Mouse (Mus musculus) CH12.LX (cell line): ENCODE measurements around the gene Gramd2. TPM values are rescaled to one million over a fixed set of nuclear protein-coding genes. Genes with fewer than 3 reads are reported as not detected.

Experiments
- DNase-seq: peaks from one replicate; pipeline ENCODE4 v3.0.0-alpha.2; 2013; ENCODE audit errors: extremely low read depth
- H3K27ac ChIP-seq: 2 replicates; pipeline ENCODE4 v1.5.1; 2012; ENCODE audit warnings: low read depth, mild to moderate bottlenecking, control low read depth, moderate library complexity; ENCODE audit not compliant: insufficient read depth
- H3K27me3 ChIP-seq: replicated peaks from 2 replicates; pipeline ENCODE3; 2012; ENCODE audit warnings: inconsistent platforms
- H3K36me3 ChIP-seq, 2 experiments: replicated peaks in 1 of 2; 2 replicates each; pipeline versions ENCODE3 to v1.6.1; 2012; ENCODE audit warnings: inconsistent platforms in 1 of 2, low read length in 1 of 2, mild to moderate bottlenecking in 1 of 2, mixed read lengths in 1 of 2, moderate library complexity in 1 of 2; ENCODE audit not compliant: control insufficient read depth in 1 of 2, insufficient read depth in 1 of 2
- H3K4me1 ChIP-seq, 2 experiments: 2 replicates each; pipeline ENCODE4 v1.6.1; 2012; ENCODE audit warnings: inconsistent platforms in 1 of 2, moderate library complexity in 1 of 2; ENCODE audit not compliant: insufficient read depth in 2 of 2, control insufficient read depth in 1 of 2
- H3K4me2 ChIP-seq: 2 replicates; pipeline ENCODE4 v1.6.1; 2012; ENCODE audit warnings: low read depth, mild to moderate bottlenecking, control low read depth; ENCODE audit not compliant: poor library complexity, insufficient read depth, severe bottlenecking
- H3K4me3 ChIP-seq, 3 experiments: fragments of 150-350 bp in 1 of 3; sonication (generic) in 1 of 3; replicated peaks in 1 of 3; 2 replicates each; pipeline versions ENCODE3 to v1.5.1; 2011 to 2012; ENCODE audit warnings: low read depth in 2 of 3, low read length in 2 of 3, mild to moderate bottlenecking in 2 of 3, moderate library complexity in 2 of 3, control low read depth in 1 of 3, improper control_type of control experiment in 1 of 3, inconsistent platforms in 1 of 3, mixed read lengths in 1 of 3; ENCODE audit not compliant: poor library complexity in 1 of 3
- H3K79me2 ChIP-seq: replicated peaks from 2 replicates; pipeline ENCODE4 v1.6.1; 2012; ENCODE audit warnings: mild to moderate bottlenecking, moderate library complexity; ENCODE audit not compliant: control insufficient read depth, poor library complexity, insufficient read depth, severe bottlenecking; ENCODE audit errors: extremely low read depth
- H3K9ac ChIP-seq: 2 replicates; pipeline ENCODE4 v1.6.1; 2012; ENCODE audit warnings: low read depth, mild to moderate bottlenecking, control low read depth, moderate library complexity; ENCODE audit not compliant: insufficient read depth
- H3K9me3 ChIP-seq: replicated peaks from 2 replicates; pipeline ENCODE3; 2012; ENCODE audit warnings: low read length, inconsistent platforms, mixed read lengths
- CHD1 ChIP-seq: IDR thresholded peaks from 2 replicates; pipeline ENCODE4 v1.6.1; 2012; ENCODE audit warnings: low read depth, low read length, improper control_type of control experiment, inconsistent platforms
- CTCF ChIP-seq, 2 experiments: IDR thresholded peaks in 1 of 2; conservative IDR thresholded peaks in 1 of 2; 2 replicates each; pipeline ENCODE4 v1.5.1; 2011 to 2012; ENCODE audit warnings: low read depth in 2 of 2, low read length in 2 of 2, improper control_type of control experiment in 1 of 2, inconsistent platforms in 1 of 2, mild to moderate bottlenecking in 1 of 2, moderate library complexity in 1 of 2
- E2F4 ChIP-seq: IDR thresholded peaks from 2 replicates; pipeline ENCODE4 v1.6.1; 2011; ENCODE audit warnings: low read depth, low read length, improper control_type of control experiment; ENCODE audit not compliant: insufficient replicate concordance
- ELF1 ChIP-seq: IDR thresholded peaks from 2 replicates; pipeline ENCODE4 v1.6.1; 2014; ENCODE audit warnings: low read depth, mild to moderate bottlenecking, inconsistent platforms, low read length, improper control_type of control experiment
- HCFC1 ChIP-seq: IDR thresholded peaks from 2 replicates; pipeline ENCODE4 v1.6.1; 2012; ENCODE audit warnings: low read depth, mild to moderate bottlenecking, inconsistent platforms, low read length, improper control_type of control experiment
- IRF4 ChIP-seq: IDR thresholded peaks from 2 replicates; pipeline ENCODE4 v1.6.1; 2014; ENCODE audit warnings: low read depth, mild to moderate bottlenecking, inconsistent platforms, low read length, improper control_type of control experiment
- JUND ChIP-seq: conservative IDR thresholded peaks from 2 replicates; pipeline ENCODE4 v1.6.1; 2011; ENCODE audit warnings: low read depth, low read length, improper control_type of control experiment
- KAT2A ChIP-seq: IDR thresholded peaks from 2 replicates; pipeline ENCODE4 v1.6.1; 2012; ENCODE audit warnings: low read length, improper control_type of control experiment, inconsistent platforms; ENCODE audit not compliant: insufficient replicate concordance
- MAFK ChIP-seq: IDR thresholded peaks from 2 replicates; pipeline ENCODE4 v1.6.1; 2011; ENCODE audit warnings: low read length, improper control_type of control experiment; ENCODE audit not compliant: insufficient replicate concordance
- MAX ChIP-seq: IDR thresholded peaks from 2 replicates; pipeline ENCODE4 v1.6.1; 2011; ENCODE audit warnings: low read length, improper control_type of control experiment
- MAZ ChIP-seq: IDR thresholded peaks from 2 replicates; pipeline ENCODE4 v1.6.1; 2012; ENCODE audit warnings: low read depth, mild to moderate bottlenecking, inconsistent platforms, low read length, improper control_type of control experiment, moderate library complexity
- MXI1 ChIP-seq: IDR thresholded peaks from 2 replicates; pipeline ENCODE4 v1.6.1; 2011; ENCODE audit warnings: mild to moderate bottlenecking, low read depth, low read length, improper control_type of control experiment
- NELFE ChIP-seq: IDR thresholded peaks from 2 replicates; pipeline ENCODE4 v1.6.1; 2011; ENCODE audit warnings: low read depth, low read length, improper control_type of control experiment
- POLR2A ChIP-seq: IDR thresholded peaks from 2 replicates; pipeline ENCODE4 v1.6.1; 2011; ENCODE audit warnings: low read depth, mild to moderate bottlenecking, improper control_type of control experiment, low read length
- POLR2AphosphoS2 ChIP-seq: IDR thresholded peaks from 2 replicates; pipeline ENCODE4 v1.6.1; 2011; ENCODE audit warnings: low read depth, low read length, improper control_type of control experiment
- RAD21 ChIP-seq: IDR thresholded peaks from 2 replicates; pipeline ENCODE4 v1.6.1; 2011; ENCODE audit warnings: low read depth, mild to moderate bottlenecking, low read length, improper control_type of control experiment, moderate library complexity
- RCOR1 ChIP-seq: conservative IDR thresholded peaks from 2 replicates; pipeline ENCODE4 v1.6.1; 2012; ENCODE audit warnings: low read depth, mild to moderate bottlenecking, inconsistent platforms, low read length, improper control_type of control experiment
- SIN3A ChIP-seq: IDR thresholded peaks from 2 replicates; pipeline ENCODE4 v1.6.1; 2012; ENCODE audit warnings: low read length, improper control_type of control experiment, inconsistent platforms
- SMC3 ChIP-seq: IDR thresholded peaks from 2 replicates; pipeline ENCODE4 v1.6.1; 2011; ENCODE audit warnings: low read depth, low read length, improper control_type of control experiment
- TBP ChIP-seq: conservative IDR thresholded peaks from 2 replicates; pipeline ENCODE4 v1.6.1; 2011; ENCODE audit warnings: low read depth, low read length, improper control_type of control experiment
- UBTF ChIP-seq: IDR thresholded peaks from 2 replicates; pipeline ENCODE4 v1.6.1; 2012; ENCODE audit warnings: low read depth, mild to moderate bottlenecking, inconsistent platforms, low read length, improper control_type of control experiment, moderate library complexity
- USF1 ChIP-seq: IDR thresholded peaks from 2 replicates; pipeline ENCODE4 v1.6.1; 2014; ENCODE audit warnings: low read depth, mild to moderate bottlenecking, inconsistent platforms, low read length, improper control_type of control experiment
- ZC3H11A ChIP-seq: IDR thresholded peaks from 2 replicates; pipeline ENCODE4 v1.6.1; 2012; ENCODE audit warnings: low read depth, mild to moderate bottlenecking, inconsistent platforms, low read length, improper control_type of control experiment
- ZKSCAN1 ChIP-seq: IDR thresholded peaks from 2 replicates; pipeline ENCODE4 v1.6.1; 2012; ENCODE audit warnings: low read depth, inconsistent platforms, low read length, improper control_type of control experiment, borderline replicate concordance
- ZMIZ1 ChIP-seq: IDR thresholded peaks from 2 replicates; pipeline ENCODE4 v1.6.1; 2012; ENCODE audit warnings: low read depth, mild to moderate bottlenecking, inconsistent platforms, low read length, improper control_type of control experiment
- ZNF384 ChIP-seq: IDR thresholded peaks from 2 replicates; pipeline ENCODE4 v1.6.1; 2012; ENCODE audit warnings: low read depth, low read length, improper control_type of control experiment, inconsistent platforms
- dilution Hi-C: fragments of 300-500 bp; cut with MboI; formaldehyde crosslinking; loops from 2 replicates; pipeline ENCODE4 v1.14.3; 2020; ENCODE audit warnings: low sequenced_read_pairs; ENCODE audit not compliant: extremely low pct_unique_long_range_greater_than_20kb, extremely low pct_ligation_motif_present
- in situ Hi-C: fragments of 300-500 bp; cut with MboI; formaldehyde crosslinking; loops from 3 replicates; pipeline ENCODE4 v1.14.3; 2019; ENCODE audit warnings: low sequenced_read_pairs, low pct_ligation_motif_present, low pct_unique_long_range_greater_than_20kb, mixed read lengths
- polyA plus RNA-seq: library from polyadenylated mRNA; unstranded; fragments of >175 nt; gene quantifications from 2 replicates; pipeline ENCODE4 v1.2.1, GENCODE M21; 2012; ENCODE audit warnings: low read depth; ENCODE audit not compliant: insufficient read length
- total RNA-seq, 2 experiments: library from RNA; depleted of rRNA; stranded (reverse); fragments of 300-350 nt in 1 of 2; fragments of >200 nt in 1 of 2; gene quantifications; 2 replicates each; pipeline ENCODE4 v1.2.3; 2012 to 2014

Gramd2 gene
- total and polyA plus RNA-seq, 3 experiments: 0.61 TPM; not detected in 2

GRCm38 (mm10) chr9:59696381-59696780, 16.4 kb downstream of the Gramd2 start:
- in situ Hi-C loops: no loop called here
- Histone ChIP-seq H3K27me3 (peaks cover 8% of the 10 kb centered on the region), H3K9ac (no peak overlapping the region), H3K4me2 (no peak overlapping the region), H3K27ac (no peak overlapping the region), H3K4me1 (0 out of 4 replicates have a peak, but pooled peaks cover 0 to 4% of the 10 kb centered on the region in 2 experiments), H3K9me3 (no peaks in the 10 kb centered on the region)
- dilution Hi-C loops: no loop called here
- TF ChIP-seq ZC3H11A (no peak), ELF1 (no peak), HCFC1 (no peak), ZMIZ1 (no peak), MAX (no peak), POLR2AphosphoS2 (no peak), MAZ (no peak), ZKSCAN1 (no peak), SMC3 (no peak), POLR2A (no peak), NELFE (no peak), RAD21 (no peak), UBTF (no peak), TBP (no peak)
- TF ChIP-seq, all 38 proteins: peak for 0
- Histone ChIP-seq H3K4me3 (no peak overlapping the region), H3K79me2 (no peaks in the 10 kb centered on the region), H3K36me3 (no peaks in the 10 kb centered on the region)
- no peak for DNase-seq

GRCm38 (mm10) chr9:59701094-59701493, 21.1 kb downstream of the Gramd2 start:
- Histone ChIP-seq H3K9me3 (no peaks in the 10 kb centered on the region), H3K27ac (no peak overlapping the region), H3K36me3 (no peaks in the 10 kb centered on the region), H3K4me3 (no peak overlapping the region), H3K4me1 (peaks cover under 1 to 13% of the 10 kb centered on the region in 2 experiments; a peak in 3 of 4 replicates), H3K79me2 (no peaks in the 10 kb centered on the region), H3K4me2 (no peak overlapping the region), H3K9ac (no peak overlapping the region), H3K27me3 (peaks cover 8% of the 10 kb centered on the region)
- dilution Hi-C loops (no loop called here), in situ Hi-C loops (no loop called here)
- DNase-seq: no peak
- no peak for TF ChIP-seq POLR2A
- no peak for TF ChIP-seq MAZ
- TF ChIP-seq UBTF: no peak
- no peak for TF ChIP-seq SIN3A
- no peak for TF ChIP-seq USF1
- no peak for TF ChIP-seq CHD1
- no peak for TF ChIP-seq HCFC1
- TF ChIP-seq E2F4: no peak
- no peak for TF ChIP-seq JUND
- TF ChIP-seq KAT2A: no peak
- no peak for TF ChIP-seq RCOR1
- TF ChIP-seq SMC3: no peak
- TF ChIP-seq CTCF (conservative IDR thresholded peaks at IDR 0.05 in 1 of 2, IDR thresholded peaks at IDR 0.05 in 1 of 2; ENCODE audit: low read depth in 2 of 2, low read length in 2 of 2): no peak
- no peak for TF ChIP-seq ELF1
- no peak for TF ChIP-seq IRF4
- no peak for TF ChIP-seq MXI1
- TF ChIP-seq MAFK: no peak
- no peak for TF ChIP-seq ZNF384
- TF ChIP-seq ZMIZ1: no peak
- no peak for TF ChIP-seq TBP
